Mouse (Mus musculus) heart, embryonic 10.5 days (tissue): ENCODE measurements around the gene Plekhj1. TPM values are rescaled to one million over a fixed set of nuclear protein-coding genes. Genes with fewer than 3 reads are reported as not detected.

Experiments used
- DNase-seq: peaks from one replicate; pipeline ENCODE4 v3.0.0-alpha.2; 2017; ENCODE audit warnings: low spot score
- H3K27ac ChIP-seq: fragments of 300-500 bp; sonication (generic); 2 replicates; pipeline ENCODE4 v1.5.1; 2016; ENCODE audit warnings: mild to moderate bottlenecking
- H3K27me3 ChIP-seq: fragments of 300-500 bp; sonication (generic); 2 replicates; pipeline ENCODE4 v1.6.1; 2016; ENCODE audit warnings: mild to moderate bottlenecking; ENCODE audit not compliant: poor library complexity, insufficient read depth, severe bottlenecking
- H3K36me3 ChIP-seq: fragments of 300-500 bp; sonication (generic); 2 replicates; pipeline ENCODE4 v1.6.1; 2016; ENCODE audit warnings: mild to moderate bottlenecking, moderate library complexity
- H3K4me1 ChIP-seq: fragments of 300-500 bp; sonication (generic); 2 replicates; pipeline ENCODE4 v1.6.1; 2016; ENCODE audit warnings: mild to moderate bottlenecking
- H3K4me3 ChIP-seq: fragments of 300-500 bp; sonication (generic); 2 replicates; pipeline ENCODE4 v1.5.1; 2016; ENCODE audit warnings: mild to moderate bottlenecking, moderate library complexity
- H3K9me3 ChIP-seq: fragments of 300-500 bp; sonication (generic); 2 replicates; pipeline ENCODE4 v1.6.1; 2016; ENCODE audit warnings: mild to moderate bottlenecking, moderate library complexity
- WGBS: fragments of 180-500 bp; shearing (Covaris S2); methylation state at CpG from one replicate; pipeline ENCODE4 v1.1.7; 2016; 5-methylcytosine and 5-hydroxymethylcytosine counted together
- polyA plus RNA-seq: library from polyadenylated mRNA; unstranded; fragments of >200 nt; fragmentation: Nextera tagmentation; extraction: Ambion mirVana; gene quantifications from 2 replicates; pipeline ENCODE4 v1.2.1, GENCODE M21; 2016

Plekhj1 gene
- polyA plus RNA-seq, result 116 and 151 TPM in 2 replicates

- WGBS, result under 1% methylated on average over 101 of the region's 104 CpGs
- peaks cover 35% of the 10 kb centered on the region for H3K4me1 ChIP-seq
- peak within 1 kb of the TSS; percentile 93 for H3K4me3 ChIP-seq
- DNase-seq, result peak; percentile 98
- H3K27ac ChIP-seq, result peak within 1 kb of the TSS; percentile 99
- no peaks in the 10 kb centered on the region for H3K9me3 ChIP-seq
- H3K27me3 ChIP-seq, result no peaks in the 10 kb centered on the region
- H3K36me3 ChIP-seq, result peaks cover 67% of the 10 kb centered on the region
Measured at GRCm38 (mm10) chr10:80798150-80799006, at the start of gene Plekhj1, which contains the start of gene Sf3a2. TSS of gene Plekhj1 (minus strand) at chr10:80798626. TSS of gene Sf3a2 (plus strand) at chr10:80798198.

- no peak overlapping the region for H3K4me3 ChIP-seq
- peaks cover 59% of the 10 kb centered on the region for H3K27me3 ChIP-seq
- WGBS, result 74% methylated on average over 12 of the region's 12 CpGs
- no peak for DNase-seq
- H3K9me3 ChIP-seq, result no peaks in the 10 kb centered on the region
- H3K4me1 ChIP-seq, result peaks cover 32% of the 10 kb centered on the region
- no peak overlapping the region for H3K27ac ChIP-seq
- H3K36me3 ChIP-seq, result peaks cover 8% of the 10 kb centered on the region; the same call in 1 of the 2 replicates
Measured at GRCm38 (mm10) chr10:80845732-80846131, 47.3 kb upstream of the Plekhj1 start.

- WGBS, result 56% methylated on average over 8 of the region's 8 CpGs
- no peak for DNase-seq
Measured at GRCm38 (mm10) chr10:80845055-80845693, 46.7 kb upstream of the Plekhj1 start.

GRCm38 (mm10) chr10:80843931-80844547, 45.6 kb upstream of the Plekhj1 start, which contains the start of gene Lingo3:
TSS of gene Lingo3 (minus strand) at chr10:80844039.
- H3K4me1 ChIP-seq, result peaks cover 26% of the 10 kb centered on the region
- WGBS, result 6% methylated on average over 43 of the region's 51 CpGs
- peak within 1 kb of the TSS; percentile 63 for H3K4me3 ChIP-seq
- DNase-seq, result no peak
- H3K9me3 ChIP-seq, result no peaks in the 10 kb centered on the region
- H3K27me3 ChIP-seq, result peaks cover 63% of the 10 kb centered on the region
- H3K27ac ChIP-seq, result peak within 1 kb of the TSS; percentile 77
- H3K36me3 ChIP-seq, result no peaks in the 10 kb centered on the region

More at GRCm38 (mm10) chr10:80845055-80845693, 46.7 kb upstream of the Plekhj1 start:
- peaks cover 63% of the 10 kb centered on the region for H3K27me3 ChIP-seq
- H3K36me3 ChIP-seq, result peaks cover 3% of the 10 kb centered on the region; the same call in 1 of the 2 replicates
- H3K4me3 ChIP-seq, result no peak overlapping the region
- H3K9me3 ChIP-seq, result no peaks in the 10 kb centered on the region
- H3K27ac ChIP-seq, result no peak overlapping the region; the same call in 1 of the 2 replicates
- H3K4me1 ChIP-seq, result peaks cover 29% of the 10 kb centered on the region

GRCm38 (mm10) chr10:80843087-80843930, 44.9 kb upstream of the Plekhj1 start:
- Histone ChIP-seq H3K4me3 (peak overlapping the region; percentile 63), H3K27ac (peak overlapping the region; percentile 77), H3K9me3 (no peaks in the 10 kb centered on the region), H3K36me3 (no peaks in the 10 kb centered on the region), H3K27me3 (peaks cover 63% of the 10 kb centered on the region), H3K4me1 (peaks cover 22% of the 10 kb centered on the region)
- DNase-seq, result no peak
- 9% methylated on average over 32 of the region's 32 CpGs for WGBS

- no peak overlapping the region for H3K27ac ChIP-seq
- H3K36me3 ChIP-seq, result no peaks in the 10 kb centered on the region
- peaks cover 66% of the 10 kb centered on the region for H3K27me3 ChIP-seq
- DNase-seq, result no peak
- no peak overlapping the region for H3K4me3 ChIP-seq
- WGBS, result 76% methylated on average over 15 of the region's 15 CpGs
- no peaks in the 10 kb centered on the region for H3K9me3 ChIP-seq
- peaks cover 32% of the 10 kb centered on the region for H3K4me1 ChIP-seq
Measured at GRCm38 (mm10) chr10:80842334-80842733, 43.9 kb upstream of the Plekhj1 start.

- WGBS, result 63% methylated on average over 2 of the region's 2 CpGs
- DNase-seq, result no peak
- no peaks in the 10 kb centered on the region for H3K36me3 ChIP-seq
- no peak overlapping the region for H3K4me3 ChIP-seq
- H3K27ac ChIP-seq, result no peak overlapping the region
- H3K9me3 ChIP-seq, result no peaks in the 10 kb centered on the region
- H3K27me3 ChIP-seq, result peaks cover 72% of the 10 kb centered on the region
- peaks cover 38% of the 10 kb centered on the region for H3K4me1 ChIP-seq
Measured at GRCm38 (mm10) chr10:80841685-80842084, 43.3 kb upstream of the Plekhj1 start.

GRCm38 (mm10) chr10:80839848-80840247, 41.4 kb upstream of the Plekhj1 start:
- peaks cover 73% of the 10 kb centered on the region for H3K27me3 ChIP-seq
- WGBS, result 55% methylated on average over 6 of the region's 6 CpGs

GRCm38 (mm10) chr10:80838346-80838912, 40.0 kb upstream of the Plekhj1 start:
- no peaks in the 10 kb centered on the region for H3K36me3 ChIP-seq
- DNase-seq, result no peak
- H3K27me3 ChIP-seq, result peaks cover 73% of the 10 kb centered on the region
- WGBS, result 57% methylated on average over 2 of the region's 2 CpGs
- peak overlapping the region; percentile 68; the same call in 1 of the 2 replicates for H3K27ac ChIP-seq
- no peaks in the 10 kb centered on the region for H3K9me3 ChIP-seq
- H3K4me3 ChIP-seq, result 0 out of 2 replicates have a peak overlapping the region, but pooled peaks have one; percentile 13
- peaks cover 45% of the 10 kb centered on the region for H3K4me1 ChIP-seq

More at GRCm38 (mm10) chr10:80839848-80840247, 41.4 kb upstream of the Plekhj1 start:
- DNase-seq, result no peak
- Histone ChIP-seq H3K27ac (no peak overlapping the region), H3K4me1 (peaks cover 45% of the 10 kb centered on the region), H3K4me3 (no peak overlapping the region), H3K36me3 (no peaks in the 10 kb centered on the region), H3K9me3 (no peaks in the 10 kb centered on the region)

- Histone ChIP-seq H3K4me3 (peak overlapping the region; percentile 13; the same call in 1 of the 2 replicates), H3K27ac (peak overlapping the region; percentile 68), H3K27me3 (peaks cover 73% of the 10 kb centered on the region), H3K9me3 (no peaks in the 10 kb centered on the region), H3K4me1 (peaks cover 48% of the 10 kb centered on the region), H3K36me3 (no peaks in the 10 kb centered on the region)
- 18% methylated on average over 2 of the region's 2 CpGs for WGBS
- DNase-seq, result no peak
Measured at GRCm38 (mm10) chr10:80837827-80838226, 39.4 kb upstream of the Plekhj1 start.

- DNase-seq, result no peak
- Histone ChIP-seq H3K4me1 (peaks cover 57% of the 10 kb centered on the region), H3K4me3 (peak overlapping the region; percentile 13), H3K27me3 (peaks cover 71% of the 10 kb centered on the region), H3K27ac (peak overlapping the region; percentile 68; the same call in 1 of the 2 replicates), H3K36me3 (no peaks in the 10 kb centered on the region), H3K9me3 (no peaks in the 10 kb centered on the region)
- 38% methylated on average over 7 of the region's 7 CpGs for whole genome bisulfite sequencing
Measured at GRCm38 (mm10) chr10:80836949-80837379, 38.5 kb upstream of the Plekhj1 start.
